Mouse (Mus musculus) cortical plate, adult 2 months (tissue): ENCODE results near the gene Spag7.
A peak's percentile ranks its signal among the peaks of the same experiment; 100 is the strongest.

Experiments used
- CTCF ChIP-seq: fragments of 200-500 bp; IDR thresholded peaks from 2 replicates; pipeline ENCODE4 v1.5.1; 2011; ENCODE audit warnings: mild to moderate bottlenecking, control low read depth, low read length; ENCODE audit not compliant: insufficient read depth; ENCODE audit errors: extremely low read depth
- POLR2A ChIP-seq: fragments of 200-500 bp; IDR thresholded peaks from 2 replicates; pipeline ENCODE4 v1.6.1; 2011; ENCODE audit warnings: mild to moderate bottlenecking, low read length, control low read depth; ENCODE audit not compliant: insufficient read depth; ENCODE audit errors: extremely low read depth

GRCm38 (mm10) chr11:70654198-70654922 is 14.9 kb downstream of the Spag7 start, which contains the start of gene Pfn1:
- TF ChIP-seq POLR2A (peak; percentile 69), CTCF (no peak)
